Mouse (Mus musculus) heart, embryonic 10.5 days (tissue): Measurements from ENCODE around the gene Tubg1. TPM values are rescaled to one million over a fixed set of nuclear protein-coding genes. Genes with fewer than 3 reads are reported as not detected.
"Not testable (repeated sequence)": the region's sequence is repeated elsewhere in the genome, so short reads cannot be mapped to it uniquely, and the experiment has no call there.

Source experiments
- DNase-seq: peaks from one replicate; pipeline ENCODE4 v3.0.0-alpha.2; 2017; ENCODE audit warnings: low spot score
- H3K27ac ChIP-seq: fragments of 300-500 bp; sonication (generic); 2 replicates; pipeline ENCODE4 v1.5.1; 2016; ENCODE audit warnings: mild to moderate bottlenecking
- H3K27me3 ChIP-seq: fragments of 300-500 bp; sonication (generic); 2 replicates; pipeline ENCODE4 v1.6.1; 2016; ENCODE audit warnings: mild to moderate bottlenecking; ENCODE audit not compliant: poor library complexity, insufficient read depth, severe bottlenecking
- H3K36me3 ChIP-seq: fragments of 300-500 bp; sonication (generic); 2 replicates; pipeline ENCODE4 v1.6.1; 2016; ENCODE audit warnings: mild to moderate bottlenecking, moderate library complexity
- H3K4me1 ChIP-seq: fragments of 300-500 bp; sonication (generic); 2 replicates; pipeline ENCODE4 v1.6.1; 2016; ENCODE audit warnings: mild to moderate bottlenecking
- H3K4me3 ChIP-seq: fragments of 300-500 bp; sonication (generic); 2 replicates; pipeline ENCODE4 v1.5.1; 2016; ENCODE audit warnings: mild to moderate bottlenecking, moderate library complexity
- H3K9me3 ChIP-seq: fragments of 300-500 bp; sonication (generic); 2 replicates; pipeline ENCODE4 v1.6.1; 2016; ENCODE audit warnings: mild to moderate bottlenecking, moderate library complexity
- WGBS: fragments of 180-500 bp; shearing (Covaris S2); methylation state at CpG from one replicate; pipeline ENCODE4 v1.1.7; 2016; 5-methylcytosine and 5-hydroxymethylcytosine counted together
- polyA plus RNA-seq: library from polyadenylated mRNA; unstranded; fragments of >200 nt; fragmentation: Nextera tagmentation; extraction: Ambion mirVana; gene quantifications from 2 replicates; pipeline ENCODE4 v1.2.1, GENCODE M21; 2016

The Tubg1 gene
- polyA plus RNA-seq, 1 experiment from 2014 or later, result 110 TPM

- Histone ChIP-seq H3K36me3 (peaks cover 24% of the 10 kb centered on the region; the same call in 1 of the 2 replicates), H3K27ac (no peak overlapping the region)
- 89% methylated on average over 3 of the region's 3 CpGs for WGBS
These were observed 7.6 kb upstream of the Tubg1 start for GRCm38 (mm10) chr11:101112186-101112585.

DNA sequence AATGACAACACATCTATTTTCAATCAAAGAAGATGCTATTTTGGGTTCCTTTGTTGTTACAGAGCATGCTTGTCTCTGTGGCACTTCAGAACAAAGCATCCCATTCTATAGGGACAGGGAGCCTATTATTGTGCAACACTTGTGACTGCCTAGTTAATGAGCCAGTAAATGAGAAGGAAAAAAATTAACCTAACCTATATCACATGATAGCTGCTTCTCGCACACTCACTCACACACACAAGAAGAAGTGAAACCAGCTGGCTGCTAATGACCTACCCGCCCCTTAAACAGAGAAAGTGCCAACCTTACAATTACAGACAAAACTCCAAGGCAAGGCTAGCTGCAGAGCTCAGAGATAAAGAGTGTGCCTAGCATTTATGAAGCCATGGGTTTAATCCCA lies 4.2 kb upstream of the Tubg1 start:
- WGBS, result 77% methylated on average over 2 of the region's 2 CpGs
- no peaks in the 10 kb centered on the region for H3K9me3 ChIP-seq
- H3K27ac ChIP-seq, result no peak overlapping the region

More at GRCm38 (mm10) chr11:101112186-101112585, 7.6 kb upstream of the Tubg1 start:
- H3K4me1 ChIP-seq, result peaks cover 5% of the 10 kb centered on the region; the same call in 1 of the 2 replicates
- DNase-seq, result no peak
- H3K4me3 ChIP-seq, result no peak overlapping the region
- H3K27me3 ChIP-seq, result no peaks in the 10 kb centered on the region
- H3K9me3 ChIP-seq, result no peaks in the 10 kb centered on the region

DNA sequence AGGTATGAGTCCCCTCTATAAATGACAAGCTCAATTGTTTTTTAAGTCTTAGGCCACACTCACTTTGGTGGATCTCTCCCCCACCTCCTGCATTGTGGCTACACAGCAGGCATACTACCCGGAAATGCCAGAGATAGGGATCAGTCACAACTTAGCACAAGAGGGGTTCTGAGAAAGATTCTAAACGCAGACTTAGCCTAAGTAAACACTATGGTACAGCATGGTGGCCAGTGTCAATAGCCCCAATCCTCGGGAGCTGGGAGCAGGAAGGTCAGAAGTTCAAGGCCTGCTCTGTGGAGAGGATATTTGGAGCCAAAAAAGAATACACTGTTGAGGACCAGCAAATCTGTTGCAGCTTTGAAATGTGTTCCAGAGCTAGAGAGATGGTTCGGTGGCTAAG lies 1.6 kb upstream of the Tubg1 start:
- no peak for DNase-seq
- peaks cover 38% of the 10 kb centered on the region for H3K4me1 ChIP-seq
- WGBS, result 30% methylated on average over 4 of the region's 4 CpGs
- peak overlapping the region; percentile 94; the same call in 1 of the 2 replicates for H3K4me3 ChIP-seq
- H3K27ac ChIP-seq, result peak overlapping the region; percentile 50; the same call in 1 of the 2 replicates
- H3K27me3 ChIP-seq, result no peaks in the 10 kb centered on the region
- no peaks in the 10 kb centered on the region for H3K9me3 ChIP-seq
- H3K36me3 ChIP-seq, result peaks cover 29% of the 10 kb centered on the region

More for the DNA sequence above, 4.2 kb upstream of the Tubg1 start:
- Histone ChIP-seq H3K4me1 (peaks cover 28% of the 10 kb centered on the region), H3K27me3 (no peaks in the 10 kb centered on the region), H3K4me3 (no peak overlapping the region), H3K36me3 (peaks cover 20% of the 10 kb centered on the region; the same call in 1 of the 2 replicates)
- no peak for DNase-seq

DNA sequence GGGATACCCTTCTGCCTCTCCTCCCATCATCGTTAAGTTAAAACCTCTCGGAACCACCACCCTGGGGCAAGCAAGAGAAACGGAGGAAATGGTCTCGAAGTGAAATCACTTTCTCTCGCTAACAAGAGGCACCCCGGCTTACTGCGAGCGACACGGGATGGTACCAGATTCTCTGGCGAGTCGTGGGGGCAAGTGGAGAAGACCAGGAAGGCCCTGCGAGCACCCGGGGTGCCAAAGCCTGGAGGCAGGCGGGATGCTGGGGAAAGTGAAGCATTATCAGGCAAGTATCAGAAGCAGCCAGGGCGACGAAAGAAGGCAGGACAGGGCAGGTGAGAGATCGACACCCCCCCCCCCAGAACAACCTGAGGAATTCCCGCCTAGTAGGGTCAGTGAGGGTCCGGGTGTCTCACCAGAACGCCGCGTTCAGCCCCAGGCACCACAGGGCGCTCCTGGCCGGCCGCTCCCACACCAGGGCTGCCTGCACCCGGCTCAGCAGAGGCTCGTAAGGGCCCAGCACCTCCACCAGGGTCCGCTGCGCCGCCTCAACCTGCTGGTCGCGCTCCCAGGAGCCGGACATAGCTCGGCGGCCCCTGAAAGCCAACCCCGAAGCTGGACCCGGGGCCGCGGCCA lies 492 bp upstream of the Tubg1 start:
- H3K4me3 ChIP-seq, result peak overlapping the region; percentile 94
- WGBS, result under 1% methylated on average over 36 of the region's 39 CpGs
- H3K4me1 ChIP-seq, result peaks cover 38% of the 10 kb centered on the region
- peaks cover 33% of the 10 kb centered on the region for H3K36me3 ChIP-seq
- no peaks in the 10 kb centered on the region for H3K27me3 ChIP-seq
- H3K9me3 ChIP-seq, result no peaks in the 10 kb centered on the region
- DNase-seq, result peak; percentile 77
- H3K27ac ChIP-seq, result peak overlapping the region; percentile 94

DNA sequence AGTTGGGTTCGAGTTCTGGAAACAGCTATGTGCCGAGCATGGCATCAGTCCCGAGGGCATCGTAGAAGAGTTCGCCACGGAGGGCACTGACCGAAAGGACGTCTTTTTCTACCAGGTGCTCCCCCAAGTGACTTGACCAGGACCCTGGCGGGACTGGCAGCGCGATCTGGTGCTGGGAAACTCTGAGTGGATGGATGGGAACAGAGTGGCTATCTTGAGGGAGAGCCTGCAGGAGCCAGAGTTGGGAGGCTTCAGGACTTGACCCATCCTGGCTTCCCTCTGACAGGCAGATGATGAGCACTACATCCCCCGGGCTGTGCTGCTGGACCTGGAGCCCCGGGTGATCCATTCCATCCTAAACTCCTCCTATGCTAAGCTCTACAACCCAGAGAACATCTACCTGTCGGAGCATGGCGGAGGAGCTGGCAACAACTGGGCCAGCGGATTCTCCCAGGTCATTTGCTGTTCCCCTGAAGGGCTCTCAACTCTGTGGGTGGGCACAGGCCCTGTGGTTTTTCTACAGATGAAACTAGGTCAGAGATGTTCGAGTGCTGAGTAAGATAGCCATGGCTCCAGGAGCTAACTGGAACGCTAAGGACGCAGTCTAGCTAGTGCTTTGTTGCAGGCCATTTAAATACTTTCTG lies 929 bp downstream of the Tubg1 start:
- WGBS, result 25% methylated on average over 19 of the region's 19 CpGs
- Histone ChIP-seq H3K27ac (peak overlapping the region; percentile 94), H3K4me1 (peaks cover 35% of the 10 kb centered on the region), H3K9me3 (no peaks in the 10 kb centered on the region), H3K36me3 (peaks cover 45% of the 10 kb centered on the region), H3K27me3 (no peaks in the 10 kb centered on the region), H3K4me3 (peak overlapping the region; percentile 94)
- DNase-seq, result no peak

DNA sequence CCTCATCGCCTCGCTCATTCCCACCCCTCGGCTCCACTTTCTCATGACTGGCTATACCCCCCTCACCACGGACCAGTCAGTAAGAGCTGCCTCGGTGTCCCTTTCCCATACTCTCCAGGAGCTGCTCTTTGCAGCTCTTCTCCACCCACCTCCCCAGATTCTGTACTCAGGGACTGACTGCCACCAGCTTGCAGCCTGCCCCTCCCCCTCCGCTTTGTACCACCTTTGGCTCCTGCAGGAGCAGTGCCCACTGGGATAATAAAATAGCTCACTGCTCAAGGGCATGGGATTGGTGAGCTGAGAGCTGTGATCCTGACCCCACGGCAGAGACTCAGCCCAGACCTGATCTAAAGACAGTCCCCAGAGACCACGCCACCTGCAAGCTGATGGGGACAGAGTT lies 4.8 kb downstream of the Tubg1 start:
- not testable (repeated sequence) for H3K27me3 ChIP-seq, H3K27ac ChIP-seq, H3K9me3 ChIP-seq, DNase-seq, H3K4me3 ChIP-seq
- Histone ChIP-seq H3K4me1 (peaks cover 26% of the 10 kb centered on the region), H3K36me3 (peaks cover 57% of the 10 kb centered on the region)
- WGBS, result 93% methylated on average over 8 of the region's 8 CpGs

GRCm38 (mm10) chr11:101125008-101125407 lies 5.3 kb downstream of the Tubg1 start:
- 97% methylated on average over 9 of the region's 9 CpGs for WGBS
- not testable (repeated sequence) for H3K27ac ChIP-seq, H3K9me3 ChIP-seq, H3K27me3 ChIP-seq, H3K4me3 ChIP-seq, DNase-seq
- Histone ChIP-seq H3K4me1 (peaks cover 24% of the 10 kb centered on the region), H3K36me3 (peaks cover 57% of the 10 kb centered on the region)

DNA sequence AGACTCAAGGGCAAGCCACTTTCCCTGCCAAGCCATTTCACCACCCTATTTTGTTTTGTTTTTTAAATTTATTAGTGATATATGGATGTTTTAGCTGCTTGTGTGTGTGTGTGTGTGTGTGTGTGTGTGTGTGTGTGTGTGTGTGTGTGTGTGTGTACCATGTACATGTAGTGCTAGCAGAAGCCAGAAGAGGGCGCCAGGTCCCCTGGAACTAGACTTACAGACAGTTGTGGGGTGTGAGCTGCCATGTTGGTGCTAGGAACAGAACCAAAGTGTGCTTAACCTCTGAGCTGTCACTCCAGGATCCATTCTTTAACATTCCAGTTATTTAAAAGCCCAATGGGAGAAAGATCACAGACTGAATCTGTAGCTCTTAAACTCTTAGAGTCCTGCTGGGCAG lies 7.3 kb downstream of the Tubg1 start:
- Histone ChIP-seq H3K4me3 (no peak overlapping the region), H3K27me3 (no peaks in the 10 kb centered on the region), H3K27ac (no peak overlapping the region), H3K4me1 (peaks cover 23% of the 10 kb centered on the region), H3K9me3 (no peaks in the 10 kb centered on the region), H3K36me3 (peaks cover 51% of the 10 kb centered on the region)
- DNase-seq, result no peak
- 80% methylated on average over 1 of the region's 1 CpGs for WGBS

GRCm38 (mm10) chr11:101128996-101129577 lies 9.3 kb downstream of the Tubg1 start:
- no peaks in the 10 kb centered on the region for H3K9me3 ChIP-seq
- peaks cover 23% of the 10 kb centered on the region for H3K4me1 ChIP-seq
- H3K36me3 ChIP-seq, result peaks cover 32% of the 10 kb centered on the region
- no peak overlapping the region for H3K4me3 ChIP-seq
- H3K27ac ChIP-seq, result peak overlapping the region; percentile 52; the same call in 1 of the 2 replicates
- no peak for DNase-seq
- no peaks in the 10 kb centered on the region for H3K27me3 ChIP-seq
- 84% methylated on average over 11 of the region's 11 CpGs for WGBS

DNA sequence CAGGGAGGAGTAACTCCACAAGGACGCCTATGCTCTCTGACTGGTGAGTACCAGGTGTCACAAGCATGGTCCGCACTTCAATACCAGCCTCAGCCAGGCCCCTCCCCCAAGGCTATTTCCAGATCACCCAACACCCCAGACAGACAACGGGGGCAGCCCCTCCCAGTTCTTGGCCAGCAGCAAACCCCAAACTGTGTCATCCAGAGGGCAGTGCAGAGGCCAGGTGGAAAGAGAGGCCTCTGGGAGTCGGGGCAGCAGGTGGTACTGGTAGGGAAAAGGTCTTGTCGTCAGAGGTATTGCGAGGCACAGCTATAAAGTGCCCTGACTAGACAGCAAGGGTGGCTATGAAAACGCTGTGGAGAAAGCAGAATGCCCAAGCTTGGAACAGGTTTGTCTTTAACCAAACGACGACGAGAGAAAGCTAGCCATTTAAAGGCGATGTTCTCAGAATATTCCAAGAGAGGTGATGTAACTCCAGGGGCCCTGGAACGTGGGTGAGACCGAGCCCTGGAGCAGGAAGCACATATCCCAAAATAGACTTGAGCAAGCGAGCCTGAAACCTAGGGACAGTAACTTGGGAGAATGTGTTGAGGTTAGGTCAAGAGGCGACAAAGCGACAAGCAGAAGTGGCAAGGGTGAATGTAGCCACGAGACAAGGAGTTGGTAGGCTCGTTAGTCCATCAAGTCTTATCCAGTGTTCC lies 10.5 kb downstream of the Tubg1 start:
- Histone ChIP-seq H3K9me3 (no peaks in the 10 kb centered on the region), H3K4me3 (peak overlapping the region; percentile 36), H3K36me3 (peaks cover 23% of the 10 kb centered on the region), H3K4me1 (peaks cover 23% of the 10 kb centered on the region), H3K27ac (peak overlapping the region; percentile 87), H3K27me3 (no peaks in the 10 kb centered on the region)
- 28% methylated on average over 18 of the region's 18 CpGs for WGBS
- DNase-seq, result peak; percentile 82

DNA sequence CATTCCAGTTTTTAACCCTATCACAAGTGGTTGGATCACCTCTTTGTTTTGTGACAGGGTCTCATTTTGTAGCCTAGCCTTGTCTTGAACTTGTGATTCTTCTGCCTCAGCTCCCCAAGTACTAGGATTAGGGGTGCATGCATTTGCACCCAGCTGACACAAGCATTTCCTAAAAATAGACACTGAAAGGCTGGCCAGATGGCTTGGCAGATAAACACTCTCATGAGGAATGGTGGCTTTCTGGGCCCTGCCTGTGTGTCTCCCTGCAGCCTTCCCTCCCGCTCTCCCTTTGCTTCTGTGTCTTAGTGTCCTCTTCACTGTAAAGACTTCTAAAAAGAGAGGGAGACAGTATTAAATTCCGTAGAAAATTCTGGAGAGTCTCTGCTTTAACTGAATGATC lies 11.4 kb downstream of the Tubg1 start:
- Histone ChIP-seq H3K4me1 (peaks cover 23% of the 10 kb centered on the region), H3K9me3 (no peaks in the 10 kb centered on the region), H3K4me3 (no peak overlapping the region), H3K36me3 (peaks cover 14% of the 10 kb centered on the region), H3K27me3 (no peaks in the 10 kb centered on the region), H3K27ac (peak overlapping the region; percentile 38; the same call in 1 of the 2 replicates)
- 89% methylated on average over 2 of the region's 2 CpGs for WGBS
- DNase-seq, result no peak

DNA sequence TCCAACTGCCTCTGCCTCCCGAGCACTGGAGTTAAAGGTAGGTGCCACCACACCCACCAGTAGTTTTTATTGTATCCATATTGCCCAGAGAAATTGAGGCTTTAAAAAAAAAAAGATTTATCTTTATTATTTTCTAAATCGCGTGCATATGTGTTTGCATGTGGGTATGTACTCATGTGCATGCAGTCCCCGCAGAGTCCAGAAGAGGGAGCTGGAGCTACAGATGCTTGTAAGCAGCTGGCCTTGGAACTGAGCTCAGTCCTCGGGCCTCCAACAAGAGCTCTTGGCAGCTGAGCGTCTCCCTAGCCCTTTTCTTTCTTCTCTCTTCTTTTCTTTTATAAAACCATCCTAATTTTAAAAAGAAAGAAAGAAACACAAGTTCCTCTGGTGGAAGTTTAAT lies 12.0 kb downstream of the Tubg1 start:
- no peaks in the 10 kb centered on the region for H3K9me3 ChIP-seq
- no peak for DNase-seq
- 93% methylated on average over 6 of the region's 6 CpGs for WGBS
- H3K27me3 ChIP-seq, result no peaks in the 10 kb centered on the region
- peaks cover 8% of the 10 kb centered on the region for H3K36me3 ChIP-seq
- 0 out of 2 replicates have a peak overlapping the region, but pooled peaks have one; percentile 38 for H3K27ac ChIP-seq
- H3K4me3 ChIP-seq, result no peak overlapping the region
- H3K4me1 ChIP-seq, result peaks cover 23% of the 10 kb centered on the region

- Histone ChIP-seq H3K27ac (no peak overlapping the region), H3K4me3 (no peak overlapping the region), H3K36me3 (no peaks in the 10 kb centered on the region), H3K9me3 (no peaks in the 10 kb centered on the region), H3K27me3 (no peaks in the 10 kb centered on the region), H3K4me1 (peaks cover 23% of the 10 kb centered on the region)
- DNase-seq, result no peak
- WGBS, result 58% methylated on average over 12 of the region's 12 CpGs
These were observed 13.3 kb downstream of the Tubg1 start for GRCm38 (mm10) chr11:101133037-101133436.
